Mouse (Mus musculus) neural tube, embryonic 14.5 days (tissue): ENCODE data around the gene A1cf. TPM values are rescaled to one million over a fixed set of nuclear protein-coding genes. Genes with fewer than 3 reads are reported as not detected.
A peak's percentile ranks its signal among the peaks of the same experiment; 100 is the strongest.

Experiments
- ATAC-seq: fragments of 200-750 bp; cut with Nextera tagmentation; 2 replicates; pipeline ENCODE4 v1.8.0; 2017; ENCODE audit warnings: low read depth, mild to moderate bottlenecking, moderate TSS enrichment, moderate library complexity
- H3K27ac ChIP-seq: fragments of 300-500 bp; sonication (generic); 2 replicates; pipeline ENCODE4 v1.5.1; 2014; ENCODE audit warnings: low read depth, mild to moderate bottlenecking, control low read depth, low read length, moderate library complexity, mixed read lengths
- H3K27me3 ChIP-seq: fragments of 300-500 bp; sonication (generic); 2 replicates; pipeline ENCODE4 v1.6.1; 2014; ENCODE audit warnings: low read length; ENCODE audit not compliant: control insufficient read depth, insufficient read depth
- H3K36me3 ChIP-seq: fragments of 300-500 bp; sonication (generic); 2 replicates; pipeline ENCODE4 v1.6.1; 2014; ENCODE audit warnings: low read length, mixed read lengths; ENCODE audit not compliant: control insufficient read depth, insufficient read depth
- H3K4me1 ChIP-seq: fragments of 300-500 bp; sonication (generic); 2 replicates; pipeline ENCODE4 v1.6.1; 2014; ENCODE audit warnings: low read length; ENCODE audit not compliant: control insufficient read depth, insufficient read depth
- H3K4me2 ChIP-seq: fragments of 300-500 bp; sonication (generic); 2 replicates; pipeline ENCODE4 v1.6.1; 2014; ENCODE audit warnings: mild to moderate bottlenecking, low read depth, low read length, control low read depth
- H3K4me3 ChIP-seq: fragments of 300-500 bp; sonication (generic); 2 replicates; pipeline ENCODE4 v1.5.1; 2014; ENCODE audit warnings: low read depth, low read length, control low read depth, mixed read lengths
- H3K9ac ChIP-seq: fragments of 300-500 bp; sonication (generic); replicated peaks from 2 replicates; pipeline ENCODE4 v1.6.1; 2014; ENCODE audit warnings: low read depth, mild to moderate bottlenecking, control low read depth, low read length, mixed read lengths
- H3K9me3 ChIP-seq: fragments of 300-500 bp; sonication (generic); 2 replicates; pipeline ENCODE4 v1.6.1; 2016; ENCODE audit warnings: low read length; ENCODE audit not compliant: control insufficient read depth
- WGBS: fragments of 180-500 bp; shearing (Covaris S2); extraction: QIAGEN DNeasy Blood & Tissue Kit; methylation state at CpG from one replicate; pipeline ENCODE4 v1.1.7; 2014; 5-methylcytosine and 5-hydroxymethylcytosine counted together
- polyA plus RNA-seq: library from polyadenylated mRNA; unstranded; fragments of >200 nt; fragmentation: Nextera tagmentation; extraction: Ambion mirVana; gene quantifications from 2 replicates; pipeline ENCODE4 v1.2.1, GENCODE M21; 2014

A1cf gene
- polyA plus RNA-seq, 1 experiment from 2014 or later, result not detected

DNA sequence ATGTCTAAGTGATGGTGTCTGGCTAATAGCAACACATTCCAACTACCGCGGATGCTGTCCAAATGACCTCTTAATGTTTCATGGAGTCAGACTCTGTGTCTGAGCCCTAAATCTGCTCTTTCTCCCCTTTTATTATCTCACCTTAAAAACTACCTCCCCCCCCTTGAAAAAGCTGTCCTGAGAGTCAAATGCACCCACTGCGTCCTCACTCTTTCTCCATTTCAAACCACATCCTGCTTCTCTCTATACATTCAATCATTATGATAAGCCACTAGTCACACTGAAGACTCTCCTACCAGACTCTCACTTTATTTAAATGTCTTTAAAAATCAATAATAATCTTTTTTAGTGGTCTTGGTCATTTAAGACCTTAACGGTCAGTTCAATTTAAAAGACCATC is 51.8 kb downstream of the A1cf start:
- no peak for ATAC-seq
- Histone ChIP-seq H3K4me3 (no peak overlapping the region), H3K4me1 (no peaks in the 10 kb centered on the region), H3K4me2 (no peak overlapping the region), H3K9ac (no peak overlapping the region), H3K27me3 (no peaks in the 10 kb centered on the region), H3K36me3 (no peaks in the 10 kb centered on the region), H3K9me3 (no peaks in the 10 kb centered on the region), H3K27ac (no peak overlapping the region)
- WGBS, result 92% methylated on average over 4 of the region's 4 CpGs

DNA sequence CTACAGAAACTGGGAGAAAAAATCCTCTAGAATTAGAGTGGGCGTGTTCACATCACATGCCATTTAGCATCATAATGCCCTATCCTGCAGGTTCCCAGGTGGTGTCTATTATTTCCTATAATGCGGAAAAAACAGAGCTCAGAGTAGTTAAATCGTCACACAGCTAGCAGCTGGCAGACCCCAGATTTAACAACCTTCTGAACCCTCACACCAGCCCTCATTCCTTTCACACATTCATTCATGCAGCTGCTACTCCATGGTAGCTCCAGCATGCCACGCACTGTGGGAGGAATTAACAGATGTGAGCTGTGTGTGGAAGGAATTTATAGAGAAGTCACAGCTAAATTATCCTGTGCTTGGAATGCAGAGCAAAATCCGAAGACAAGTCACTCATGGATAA is 53.3 kb downstream of the A1cf start:
- ATAC-seq, result peak; percentile 49; the same call in 1 of the 2 replicates
- H3K4me3 ChIP-seq, result no peak overlapping the region
- WGBS, result 26% methylated on average over 5 of the region's 5 CpGs
- H3K27me3 ChIP-seq, result no peaks in the 10 kb centered on the region
- H3K27ac ChIP-seq, result no peak overlapping the region
- no peak overlapping the region for H3K4me2 ChIP-seq
- no peaks in the 10 kb centered on the region for H3K36me3 ChIP-seq
- H3K4me1 ChIP-seq, result no peaks in the 10 kb centered on the region
- no peak overlapping the region for H3K9ac ChIP-seq
- H3K9me3 ChIP-seq, result no peaks in the 10 kb centered on the region

DNA sequence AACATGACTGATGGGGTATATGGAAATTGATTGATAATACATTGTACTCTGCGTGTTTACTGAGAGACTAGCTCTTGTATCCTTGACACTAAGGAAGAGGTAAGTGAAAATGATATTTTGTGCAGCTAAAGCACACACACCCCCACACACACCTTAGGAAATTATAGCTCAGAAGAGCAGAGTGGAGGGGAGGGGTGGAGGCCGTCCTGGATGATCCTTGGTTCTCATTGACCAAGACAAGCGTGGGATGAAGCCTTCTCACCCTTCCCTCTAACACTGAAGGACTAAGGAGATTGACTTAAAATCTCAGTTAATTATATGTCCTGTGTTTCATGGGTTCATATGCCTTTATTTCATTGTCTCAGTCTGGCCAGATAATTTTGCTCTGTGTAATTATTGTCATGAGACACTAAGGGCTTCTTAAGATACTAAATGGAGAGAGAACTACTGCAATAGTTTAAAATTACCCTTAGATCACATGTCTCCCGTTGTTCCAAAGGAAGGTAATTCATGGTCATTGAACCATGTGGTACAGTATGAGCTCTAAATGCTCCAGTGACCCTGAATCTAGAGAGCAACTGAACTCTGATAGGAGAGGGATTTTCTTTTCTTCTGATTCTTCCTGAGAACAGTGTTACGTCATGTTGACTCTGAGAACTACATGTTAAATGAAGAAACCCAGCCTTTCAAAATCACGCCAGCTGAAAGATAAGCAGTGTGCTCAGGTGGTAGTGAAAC is 55.2 kb downstream of the A1cf start:
- ATAC-seq, result no peak
- Histone ChIP-seq H3K4me1 (no peaks in the 10 kb centered on the region), H3K9me3 (no peaks in the 10 kb centered on the region), H3K27ac (no peak overlapping the region), H3K27me3 (no peaks in the 10 kb centered on the region), H3K4me3 (no peak overlapping the region), H3K9ac (no peak overlapping the region), H3K4me2 (no peak overlapping the region), H3K36me3 (no peaks in the 10 kb centered on the region)
- WGBS, result 85% methylated on average over 6 of the region's 6 CpGs

DNA sequence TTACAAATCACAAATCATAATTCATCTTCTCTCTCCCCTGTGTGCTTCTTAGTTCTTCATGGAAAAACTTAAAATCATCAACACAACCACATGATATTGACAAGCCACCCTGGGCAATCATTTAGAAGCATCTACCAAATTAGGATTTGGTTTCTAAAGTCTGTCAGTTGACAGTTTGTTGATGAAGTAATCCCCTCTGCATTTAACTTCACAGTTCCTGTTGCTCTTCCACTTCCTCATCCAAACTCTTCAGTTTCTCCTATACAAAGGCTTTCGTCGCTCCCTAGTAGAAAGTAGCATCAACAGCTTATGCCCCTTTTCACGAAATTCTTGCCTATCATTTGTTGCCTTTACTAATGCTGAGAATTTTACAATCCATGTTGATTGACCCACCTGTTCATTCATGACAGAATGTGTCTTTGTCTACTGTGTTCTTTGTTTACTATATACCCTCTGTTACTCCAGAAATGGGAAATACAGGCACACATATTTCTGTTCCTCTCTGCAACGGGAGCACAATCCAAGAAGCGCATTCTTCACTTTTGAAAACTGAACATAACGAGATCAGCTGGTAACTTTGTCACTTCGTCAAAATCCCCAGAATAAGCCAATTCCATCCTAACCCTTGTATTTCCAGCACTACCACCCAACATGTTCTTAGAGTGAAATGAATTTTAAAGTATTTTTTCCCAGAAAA is 82.4 kb downstream of the A1cf start:
- H3K4me3 ChIP-seq, result no peak overlapping the region
- no peaks in the 10 kb centered on the region for H3K36me3 ChIP-seq
- no peaks in the 10 kb centered on the region for H3K9me3 ChIP-seq
- no peak overlapping the region for H3K4me2 ChIP-seq
- H3K27me3 ChIP-seq, result no peaks in the 10 kb centered on the region
- 85% methylated on average over 7 of the region's 7 CpGs for WGBS
- H3K9ac ChIP-seq, result no peak overlapping the region
- no peaks in the 10 kb centered on the region for H3K4me1 ChIP-seq
- H3K27ac ChIP-seq, result no peak overlapping the region
- ATAC-seq, result no peak

DNA sequence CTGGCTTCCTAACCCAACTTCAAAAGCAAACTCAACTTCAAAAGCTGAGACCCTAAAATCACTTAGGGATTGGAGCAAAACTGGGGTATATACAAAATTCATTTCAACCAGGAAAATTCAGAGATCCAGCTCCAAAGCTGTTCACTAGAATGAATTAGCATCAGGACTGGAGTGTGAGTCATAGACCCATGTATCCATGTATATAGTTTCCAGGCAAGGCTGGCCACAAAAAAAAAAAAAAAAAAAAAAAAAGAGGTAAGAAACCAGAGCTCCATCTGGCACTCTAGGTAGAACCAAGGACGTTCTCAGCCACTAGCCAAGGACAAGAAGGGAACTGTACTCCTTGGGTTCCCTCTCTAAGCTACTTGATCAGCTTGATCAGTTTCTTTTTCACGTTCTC is 85.2 kb downstream of the A1cf start:
- WGBS, result 78% methylated on average over 2 of the region's 2 CpGs
- H3K9ac ChIP-seq, result no peak overlapping the region
- H3K9me3 ChIP-seq, result no peaks in the 10 kb centered on the region
- H3K4me3 ChIP-seq, result no peak overlapping the region
- ATAC-seq, result no peak
- H3K4me1 ChIP-seq, result no peaks in the 10 kb centered on the region
- H3K36me3 ChIP-seq, result no peaks in the 10 kb centered on the region
- H3K4me2 ChIP-seq, result no peak overlapping the region
- no peak overlapping the region for H3K27ac ChIP-seq
- no peaks in the 10 kb centered on the region for H3K27me3 ChIP-seq

DNA sequence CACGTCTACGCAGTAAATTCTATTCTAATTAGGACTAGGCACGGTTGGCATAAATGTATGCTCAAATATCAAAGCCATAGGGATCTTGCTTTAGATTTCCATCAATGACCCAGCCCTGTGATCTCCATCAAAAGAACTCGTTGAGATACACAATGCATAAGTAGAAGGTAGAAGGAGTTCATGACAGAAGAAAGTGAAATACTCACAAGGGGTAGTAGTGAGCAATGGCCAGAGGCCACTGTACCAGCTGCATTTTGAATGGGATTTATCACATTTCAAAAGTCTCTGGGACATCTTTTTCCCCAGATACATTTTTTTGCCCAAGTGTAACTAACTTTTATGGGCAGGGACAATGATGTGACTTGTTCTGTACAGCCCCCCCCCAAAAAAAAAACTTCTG is 85.7 kb downstream of the A1cf start:
- H3K36me3 ChIP-seq, result no peaks in the 10 kb centered on the region
- H3K27ac ChIP-seq, result no peak overlapping the region
- H3K4me1 ChIP-seq, result no peaks in the 10 kb centered on the region
- no peak for ATAC-seq
- H3K4me3 ChIP-seq, result no peak overlapping the region
- H3K27me3 ChIP-seq, result no peaks in the 10 kb centered on the region
- H3K9me3 ChIP-seq, result no peaks in the 10 kb centered on the region
- no peak overlapping the region for H3K9ac ChIP-seq
- 86% methylated on average over 4 of the region's 4 CpGs for WGBS
- no peak overlapping the region for H3K4me2 ChIP-seq

DNA sequence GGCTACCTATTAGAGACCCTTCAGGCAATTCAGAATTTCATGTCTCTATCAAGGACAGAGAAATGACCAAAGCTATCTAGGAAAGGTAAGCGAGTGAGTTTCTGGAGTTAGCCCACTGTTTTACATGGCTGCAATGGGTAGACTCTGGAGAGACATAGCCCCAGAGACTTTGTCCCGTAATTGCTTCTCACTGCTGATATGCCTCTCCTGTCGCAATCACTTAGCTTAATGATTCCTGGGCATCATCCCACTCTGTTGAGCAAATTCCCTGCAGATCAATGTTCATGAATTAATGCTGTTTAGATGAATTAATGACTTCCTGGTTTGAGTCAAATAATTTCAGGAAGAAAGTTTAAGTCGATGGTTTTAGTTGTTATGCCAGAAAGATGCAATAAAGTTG is 86.1 kb downstream of the A1cf start:
- ATAC-seq, result no peak
- Histone ChIP-seq H3K36me3 (no peaks in the 10 kb centered on the region), H3K27ac (no peak overlapping the region), H3K4me1 (no peaks in the 10 kb centered on the region), H3K9ac (no peak overlapping the region), H3K9me3 (no peaks in the 10 kb centered on the region), H3K4me3 (no peak overlapping the region), H3K4me2 (no peak overlapping the region), H3K27me3 (no peaks in the 10 kb centered on the region)
- WGBS, result 88% methylated on average over 4 of the region's 4 CpGs

DNA sequence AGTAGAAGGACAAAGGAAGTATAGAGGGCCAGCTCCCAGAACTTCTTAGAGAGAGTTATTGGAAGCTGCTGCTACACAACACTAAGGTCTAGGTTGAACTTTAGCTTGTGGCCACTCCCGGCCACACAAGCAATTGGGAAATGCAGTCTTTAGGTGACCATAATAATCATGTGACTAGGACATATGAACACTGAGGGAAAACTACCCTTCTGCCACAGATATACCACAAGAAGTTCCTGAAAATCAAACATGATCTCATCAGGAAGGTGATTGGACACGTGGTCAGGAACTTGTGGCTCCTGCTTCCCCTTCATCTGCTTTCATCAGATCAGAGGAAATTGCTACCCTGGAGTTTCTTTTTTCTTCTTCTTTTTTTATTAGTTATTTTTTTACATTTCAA is 87.8 kb downstream of the A1cf start:
- Histone ChIP-seq H3K27ac (no peak overlapping the region), H3K9ac (no peak overlapping the region), H3K4me2 (no peak overlapping the region), H3K36me3 (no peaks in the 10 kb centered on the region), H3K4me3 (no peak overlapping the region), H3K4me1 (no peaks in the 10 kb centered on the region), H3K9me3 (no peaks in the 10 kb centered on the region), H3K27me3 (no peaks in the 10 kb centered on the region)
- ATAC-seq, result no peak
- WGBS, result 80% methylated on average over 2 of the region's 2 CpGs

DNA sequence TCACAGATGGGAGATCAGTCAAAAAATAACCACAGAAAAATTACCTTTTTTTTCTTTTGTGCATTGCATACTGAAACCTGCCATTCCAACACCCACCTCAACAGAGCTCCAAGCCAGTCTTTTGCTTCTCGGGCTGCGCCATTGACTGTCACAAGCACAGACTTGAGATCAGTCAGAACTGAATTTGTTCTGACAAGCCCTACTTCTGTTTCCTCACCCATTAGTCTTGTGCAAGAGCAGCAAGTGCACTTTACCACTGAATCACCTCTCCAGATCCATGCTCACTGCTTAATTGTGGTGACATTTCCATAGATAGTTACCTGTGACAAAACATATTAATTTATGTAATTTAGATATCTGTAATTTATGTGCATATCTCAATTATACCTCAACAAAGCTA is 91.9 kb downstream of the A1cf start:
- H3K27me3 ChIP-seq, result no peaks in the 10 kb centered on the region
- 94% methylated on average over 2 of the region's 2 CpGs for WGBS
- no peak overlapping the region for H3K4me3 ChIP-seq
- no peaks in the 10 kb centered on the region for H3K9me3 ChIP-seq
- H3K27ac ChIP-seq, result no peak overlapping the region
- no peak overlapping the region for H3K9ac ChIP-seq
- no peaks in the 10 kb centered on the region for H3K4me1 ChIP-seq
- no peak overlapping the region for H3K4me2 ChIP-seq
- no peaks in the 10 kb centered on the region for H3K36me3 ChIP-seq
- ATAC-seq, result no peak
